Mouse (Mus musculus): ENCODE data around the gene Pglyrp1.

DNA sequence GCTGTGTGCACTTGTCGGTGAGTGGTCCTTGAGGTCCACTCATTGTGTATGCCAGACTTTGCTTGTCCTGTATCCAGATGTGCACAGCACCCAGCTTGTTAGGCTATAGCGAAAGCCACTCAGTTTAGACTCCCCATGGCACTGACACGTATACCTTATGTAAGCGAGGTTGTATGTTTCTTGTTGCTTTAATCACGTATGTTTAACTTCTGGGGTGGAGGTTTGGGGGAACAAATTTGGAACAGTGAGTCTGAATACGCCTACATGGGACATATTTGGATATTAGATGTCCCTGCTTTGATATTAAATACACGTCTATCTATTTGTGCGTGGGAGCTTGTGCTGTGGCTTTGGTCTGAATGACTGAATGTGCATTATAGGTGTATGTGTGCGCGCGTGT, 52.1 kb downstream of the Pglyrp1 start:
- TF ChIP-seq ZNF384 (IDR thresholded peaks at IDR 0.05; ENCODE audit: low read depth, low read length) (no peak), MAFK (IDR thresholded peaks at IDR 0.05; ENCODE audit: insufficient read depth, low read depth, low read length) (no peak), HCFC1 (IDR thresholded peaks at IDR 0.05; ENCODE audit: borderline replicate concordance, insufficient read depth, low read length) (no peak)
